Mouse (Mus musculus) subcutaneous adipose tissue, adult 2 months (tissue): Measurements from ENCODE around the gene Vmn2r5. TPM values are rescaled to one million over a fixed set of nuclear protein-coding genes. Genes with fewer than 3 reads are reported as not detected.

Source experiments
- polyA plus RNA-seq: library from polyadenylated mRNA; depleted of rRNA; stranded (reverse); fragments of >200 nt; gene quantifications from 2 replicates; pipeline ENCODE4 v1.2.3, GENCODE M21; 2012; ENCODE audit warnings: low replicate concordance; rRNA removed

Vmn2r5 gene
- not detected in 2 replicates for polyA plus RNA-seq

GRCm38 (mm10) chr3:64509742-64510141, at the start of gene Vmn2r5:
Vmn2r5 (minus strand) TSS chr3:64509842.

Other genes with a start within 250 kb of the Vmn2r5 start
- gene Vmn2r3, start 220.1 kb downstream of the Vmn2r5 start, polyA plus RNA-seq = not detected in 2 replicates
- not detected in 2 replicates for gene Vmn2r4, start 94.5 kb downstream of the Vmn2r5 start, polyA plus RNA-seq
- not detected in 2 replicates for gene Vmn2r6, start 56.0 kb upstream of the Vmn2r5 start, polyA plus RNA-seq